Mouse (Mus musculus) frontal cortex, postnatal 14 days (tissue): Measurements from ENCODE around the gene Olfr1491.

Source experiments
- DNase-seq, 2 experiments: peaks; one replicate each; pipeline ENCODE4 v3.0.0; 2022; ENCODE audit warnings: low spot score in 2 of 2

Olfr1491 gene

GRCm38 (mm10) chr19:13696968-13697367 is at the start of gene Olfr1491:
Gene Olfr1491, plus strand, starts transcription at chr19:13697268.
- DNase-seq, result no peak

- DNase-seq, result no peak
Measured at GRCm38 (mm10) chr19:13650791-13651190, 46.3 kb upstream of the Olfr1491 start, which contains the start of gene Olfr1490. Gene Olfr1490, plus strand, starts transcription at chr19:13651091.

GRCm38 (mm10) chr19:13722978-13723377 is 25.9 kb downstream of the Olfr1491 start, which contains the start of gene Olfr1493-ps1:
Gene Olfr1493-ps1, plus strand, starts transcription at chr19:13723278.
- no peak for DNase-seq

- DNase-seq, result no peak
Measured at GRCm38 (mm10) chr19:13739428-13739827, 42.4 kb downstream of the Olfr1491 start, which contains the start of gene Olfr1494. Gene Olfr1494, plus strand, starts transcription at chr19:13739728.

GRCm38 (mm10) chr19:13749366-13749765 is 52.3 kb downstream of the Olfr1491 start:
- no peak for DNase-seq
